Mouse (Mus musculus): ENCODE results near the gene Stag1. TPM values are rescaled to one million over a fixed set of nuclear protein-coding genes. Genes with fewer than 3 reads are reported as not detected.

The Stag1 gene
- total RNA-seq (2017) = 105 and 115 TPM in 2 replicates

GRCm38 (mm10) chr9:100597546-100597945 is at the start of gene Stag1:
Stag1 (plus strand) TSS chr9:100597798.
- no peak for ATAC-seq (replicated peaks in 1 of 2; ENCODE audit: insufficient read depth in 1 of 2, low FRiP score in 2 of 2, low TSS enrichment in 1 of 2, low read depth in 1 of 2, poor library complexity in 2 of 2, severe bottlenecking in 2 of 2)

- ATAC-seq (replicated peaks in 1 of 2; ENCODE audit: insufficient read depth in 1 of 2, low FRiP score in 2 of 2, low TSS enrichment in 1 of 2, low read depth in 1 of 2, poor library complexity in 2 of 2, severe bottlenecking in 2 of 2) = no peak
These were observed 49.3 kb upstream of the Stag1 start for GRCm38 (mm10) chr9:100548313-100548712.

- ATAC-seq (replicated peaks in 1 of 2; ENCODE audit: insufficient read depth in 1 of 2, low FRiP score in 2 of 2, low TSS enrichment in 1 of 2, low read depth in 1 of 2, poor library complexity in 2 of 2, severe bottlenecking in 2 of 2) = no peak
These were observed 41.9 kb upstream of the Stag1 start for GRCm38 (mm10) chr9:100555686-100556085.

GRCm38 (mm10) chr9:100558023-100558573 is 39.5 kb upstream of the Stag1 start:
- no peak for ATAC-seq (replicated peaks in 1 of 2; ENCODE audit: insufficient read depth in 1 of 2, low FRiP score in 2 of 2, low TSS enrichment in 1 of 2, low read depth in 1 of 2, poor library complexity in 2 of 2, severe bottlenecking in 2 of 2)

- no peak for ATAC-seq (replicated peaks in 1 of 2; ENCODE audit: insufficient read depth in 1 of 2, low FRiP score in 2 of 2, low TSS enrichment in 1 of 2, low read depth in 1 of 2, poor library complexity in 2 of 2, severe bottlenecking in 2 of 2)
These were observed 38.6 kb upstream of the Stag1 start for GRCm38 (mm10) chr9:100558991-100559390.

- ATAC-seq (replicated peaks in 1 of 2; ENCODE audit: insufficient read depth in 1 of 2, low FRiP score in 2 of 2, low TSS enrichment in 1 of 2, low read depth in 1 of 2, poor library complexity in 2 of 2, severe bottlenecking in 2 of 2) = no peak
These were observed 37.2 kb upstream of the Stag1 start for GRCm38 (mm10) chr9:100560251-100560890.

GRCm38 (mm10) chr9:100569798-100570625 is 27.6 kb upstream of the Stag1 start:
- ATAC-seq (replicated peaks in 1 of 2; ENCODE audit: insufficient read depth in 1 of 2, low FRiP score in 2 of 2, low TSS enrichment in 1 of 2, low read depth in 1 of 2, poor library complexity in 2 of 2, severe bottlenecking in 2 of 2) = peak; percentile 39 to 81

GRCm38 (mm10) chr9:100570626-100571233 is 26.9 kb upstream of the Stag1 start, which contains the start of gene Slc35g2:
Slc35g2 (minus strand) TSS chr9:100571090.
- peak; percentile 34 to 44 for ATAC-seq (replicated peaks in 1 of 2; ENCODE audit: insufficient read depth in 1 of 2, low FRiP score in 2 of 2, low TSS enrichment in 1 of 2, low read depth in 1 of 2, poor library complexity in 2 of 2, severe bottlenecking in 2 of 2)

- ATAC-seq (replicated peaks in 1 of 2; ENCODE audit: insufficient read depth in 1 of 2, low FRiP score in 2 of 2, low TSS enrichment in 1 of 2, low read depth in 1 of 2, poor library complexity in 2 of 2, severe bottlenecking in 2 of 2) = no peak
These were observed 26.1 kb upstream of the Stag1 start for GRCm38 (mm10) chr9:100571511-100571910.

- ATAC-seq (replicated peaks in 1 of 2; ENCODE audit: insufficient read depth in 1 of 2, low FRiP score in 2 of 2, low TSS enrichment in 1 of 2, low read depth in 1 of 2, poor library complexity in 2 of 2, severe bottlenecking in 2 of 2) = no peak
These were observed 24.3 kb upstream of the Stag1 start for GRCm38 (mm10) chr9:100573300-100573699.

GRCm38 (mm10) chr9:100573942-100574341 is 23.7 kb upstream of the Stag1 start:
- ATAC-seq (replicated peaks in 1 of 2; ENCODE audit: insufficient read depth in 1 of 2, low FRiP score in 2 of 2, low TSS enrichment in 1 of 2, low read depth in 1 of 2, poor library complexity in 2 of 2, severe bottlenecking in 2 of 2) = no peak

GRCm38 (mm10) chr9:100580196-100580740 is 17.3 kb upstream of the Stag1 start:
- no peak for ATAC-seq (replicated peaks in 1 of 2; ENCODE audit: insufficient read depth in 1 of 2, low FRiP score in 2 of 2, low TSS enrichment in 1 of 2, low read depth in 1 of 2, poor library complexity in 2 of 2, severe bottlenecking in 2 of 2)

- ATAC-seq (replicated peaks in 1 of 2; ENCODE audit: insufficient read depth in 1 of 2, low FRiP score in 2 of 2, low TSS enrichment in 1 of 2, low read depth in 1 of 2, poor library complexity in 2 of 2, severe bottlenecking in 2 of 2) = no peak
These were observed 15.8 kb upstream of the Stag1 start for GRCm38 (mm10) chr9:100581543-100582492.

- ATAC-seq (replicated peaks in 1 of 2; ENCODE audit: insufficient read depth in 1 of 2, low FRiP score in 2 of 2, low TSS enrichment in 1 of 2, low read depth in 1 of 2, poor library complexity in 2 of 2, severe bottlenecking in 2 of 2) = no peak
These were observed 14.6 kb upstream of the Stag1 start for GRCm38 (mm10) chr9:100582883-100583575.

- no peak for ATAC-seq (replicated peaks in 1 of 2; ENCODE audit: insufficient read depth in 1 of 2, low FRiP score in 2 of 2, low TSS enrichment in 1 of 2, low read depth in 1 of 2, poor library complexity in 2 of 2, severe bottlenecking in 2 of 2)
These were observed 13.6 kb upstream of the Stag1 start for GRCm38 (mm10) chr9:100584031-100584430.

- no peak for ATAC-seq (replicated peaks in 1 of 2; ENCODE audit: insufficient read depth in 1 of 2, low FRiP score in 2 of 2, low TSS enrichment in 1 of 2, low read depth in 1 of 2, poor library complexity in 2 of 2, severe bottlenecking in 2 of 2)
These were observed 7.1 kb upstream of the Stag1 start for GRCm38 (mm10) chr9:100590462-100590861.

All from hematopoietic stem cell, adult 5-6 weeks (primary cell).